Mouse (Mus musculus) liver, embryonic 16.5 days (tissue): ENCODE data around the gene Mfge8. TPM values are rescaled to one million over a fixed set of nuclear protein-coding genes. Genes with fewer than 3 reads are reported as not detected.

ENCODE experiments used
- ATAC-seq: fragments of 200-750 bp; cut with Nextera tagmentation; 2 replicates; pipeline ENCODE4 v1.8.0; 2017; ENCODE audit warnings: low read depth, mild to moderate bottlenecking, moderate number of reproducible peaks, moderate library complexity
- H3K27ac ChIP-seq: fragments of 300-500 bp; sonication (generic); 2 replicates; pipeline ENCODE4 v1.5.1; 2014; ENCODE audit warnings: mild to moderate bottlenecking, low read length
- H3K27me3 ChIP-seq: fragments of 300-500 bp; sonication (generic); 2 replicates; pipeline ENCODE4 v1.6.1; 2014; ENCODE audit warnings: low read depth, low read length, mixed read lengths; ENCODE audit not compliant: control insufficient read depth, insufficient read depth
- H3K36me3 ChIP-seq: fragments of 300-500 bp; sonication (generic); 2 replicates; pipeline ENCODE4 v1.6.1; 2014; ENCODE audit warnings: mild to moderate bottlenecking; ENCODE audit not compliant: control insufficient read depth, insufficient read depth
- H3K4me1 ChIP-seq: fragments of 300-500 bp; sonication (generic); 2 replicates; pipeline ENCODE4 v1.6.1; 2014; ENCODE audit warnings: low read depth, low read length, mixed read lengths; ENCODE audit not compliant: control insufficient read depth
- H3K4me2 ChIP-seq: fragments of 300-500 bp; sonication (generic); 2 replicates; pipeline ENCODE4 v1.6.1; 2014; ENCODE audit warnings: low read depth, low read length, mixed read lengths
- H3K4me3 ChIP-seq: fragments of 300-500 bp; sonication (generic); 2 replicates; pipeline ENCODE4 v1.5.1; 2014; ENCODE audit warnings: low read depth, mild to moderate bottlenecking, low read length
- H3K9ac ChIP-seq: fragments of 300-500 bp; sonication (generic); 2 replicates; pipeline ENCODE4 v1.6.1; 2014; ENCODE audit warnings: low read depth, low read length
- H3K9me3 ChIP-seq: fragments of 300-500 bp; sonication (generic); replicated peaks from 2 replicates; pipeline ENCODE4 v1.6.1; 2016; ENCODE audit warnings: low read length; ENCODE audit not compliant: control insufficient read depth
- WGBS: fragments of 180-500 bp; shearing (Covaris S2); extraction: QIAGEN DNeasy Blood & Tissue Kit; methylation state at CpG from one replicate; pipeline ENCODE4 v1.1.7; 2014; ENCODE audit not compliant: insufficient replicate concordance; 5-methylcytosine and 5-hydroxymethylcytosine counted together
- polyA plus RNA-seq: library from polyadenylated mRNA; unstranded; fragments of >200 nt; fragmentation: Nextera tagmentation; extraction: Ambion mirVana; gene quantifications from 2 replicates; pipeline ENCODE4 v1.2.1, GENCODE M21; 2015

Gene Mfge8
- polyA plus RNA-seq, 1 experiment from 2014 or later = 102 TPM

DNA sequence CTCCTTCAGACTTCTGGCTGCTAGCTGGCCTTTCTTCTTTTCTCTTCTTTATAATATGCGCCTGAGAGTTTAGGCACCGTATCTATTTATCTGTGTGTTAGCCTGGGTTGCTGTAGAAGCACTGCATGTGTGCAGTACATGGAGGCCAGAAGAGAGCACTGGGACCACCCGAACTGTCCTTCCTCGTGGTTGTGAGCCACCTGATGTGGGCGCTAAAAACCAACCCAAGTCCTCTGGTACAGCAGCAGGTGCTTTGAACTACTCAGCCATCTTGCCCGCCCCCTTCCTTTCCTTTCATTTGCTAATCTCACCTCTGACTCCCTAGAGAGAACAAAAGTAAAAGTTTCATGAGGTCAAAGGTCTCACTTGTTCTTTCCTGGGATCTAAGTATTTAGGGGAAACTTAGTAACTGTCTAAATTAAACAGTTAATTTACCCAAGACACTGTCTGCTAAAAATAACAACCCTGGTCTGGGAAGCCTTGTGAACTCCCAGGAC, 9.5 kb downstream of the Mfge8 start:
- Histone ChIP-seq H3K36me3 (no peaks in the 10 kb centered on the region), H3K9ac (no peak overlapping the region), H3K27ac (no peak overlapping the region), H3K27me3 (no peaks in the 10 kb centered on the region), H3K4me2 (no peak overlapping the region), H3K4me1 (no peaks in the 10 kb centered on the region; the same call in 1 of the 2 replicates), H3K9me3 (no peaks in the 10 kb centered on the region), H3K4me3 (no peak overlapping the region)
- no peak for ATAC-seq
- 45% methylated on average over 6 of the region's 6 CpGs for WGBS

- no peaks in the 10 kb centered on the region for H3K4me1 ChIP-seq
- WGBS = 49% methylated on average over 6 of the region's 6 CpGs
- H3K4me2 ChIP-seq = no peak overlapping the region
- no peaks in the 10 kb centered on the region for H3K9me3 ChIP-seq
- H3K27me3 ChIP-seq = peaks cover 6% of the 10 kb centered on the region
- H3K4me3 ChIP-seq = no peak overlapping the region
- no peaks in the 10 kb centered on the region for H3K36me3 ChIP-seq
- no peak for ATAC-seq
- H3K9ac ChIP-seq = no peak overlapping the region
- H3K27ac ChIP-seq = no peak overlapping the region
Measured at GRCm38 (mm10) chr7:79133391-79133790, 15.5 kb downstream of the Mfge8 start.

- WGBS = 7% methylated on average over 19 of the region's 19 CpGs
- Histone ChIP-seq H3K9ac (no peak within 1 kb of the TSS), H3K4me1 (no peaks in the 10 kb centered on the region), H3K36me3 (no peaks in the 10 kb centered on the region), H3K27me3 (peaks cover 6% of the 10 kb centered on the region), H3K4me2 (peak within 1 kb of the TSS; percentile 38; the same call in 1 of the 2 replicates), H3K27ac (no peak within 1 kb of the TSS), H3K9me3 (no peaks in the 10 kb centered on the region), H3K4me3 (no peak within 1 kb of the TSS)
- no peak for ATAC-seq
Measured at GRCm38 (mm10) chr7:79130843-79131444, 17.9 kb downstream of the Mfge8 start, which contains the start of gene Hapln3. Gene Hapln3, minus strand, starts transcription at chr7:79131018.

- Histone ChIP-seq H3K4me2 (0 out of 2 replicates have a peak overlapping the region, but pooled peaks have one; percentile 38), H3K36me3 (no peaks in the 10 kb centered on the region), H3K27me3 (peaks cover 6% of the 10 kb centered on the region), H3K27ac (no peak overlapping the region), H3K9ac (no peak overlapping the region), H3K4me3 (no peak overlapping the region), H3K4me1 (no peaks in the 10 kb centered on the region), H3K9me3 (no peaks in the 10 kb centered on the region)
- 18% methylated on average over 13 of the region's 13 CpGs for WGBS
- ATAC-seq = no peak
Measured at GRCm38 (mm10) chr7:79130385-79130784, 18.5 kb downstream of the Mfge8 start.

GRCm38 (mm10) chr7:79129883-79130282, 19.0 kb downstream of the Mfge8 start:
- Histone ChIP-seq H3K4me3 (no peak overlapping the region), H3K9me3 (no peaks in the 10 kb centered on the region), H3K4me2 (no peak overlapping the region), H3K9ac (no peak overlapping the region), H3K36me3 (no peaks in the 10 kb centered on the region), H3K27me3 (peaks cover 6% of the 10 kb centered on the region), H3K4me1 (no peaks in the 10 kb centered on the region), H3K27ac (no peak overlapping the region)
- no peak for ATAC-seq
- 20% methylated on average over 8 of the region's 8 CpGs for WGBS

- Histone ChIP-seq H3K4me3 (no peak overlapping the region), H3K9ac (no peak overlapping the region), H3K36me3 (no peaks in the 10 kb centered on the region), H3K27ac (no peak overlapping the region), H3K4me2 (no peak overlapping the region), H3K4me1 (no peaks in the 10 kb centered on the region), H3K9me3 (no peaks in the 10 kb centered on the region), H3K27me3 (no peaks in the 10 kb centered on the region)
- WGBS = 53% methylated on average over 5 of the region's 5 CpGs
- no peak for ATAC-seq
Measured at GRCm38 (mm10) chr7:79123465-79123864, 25.4 kb downstream of the Mfge8 start.

DNA sequence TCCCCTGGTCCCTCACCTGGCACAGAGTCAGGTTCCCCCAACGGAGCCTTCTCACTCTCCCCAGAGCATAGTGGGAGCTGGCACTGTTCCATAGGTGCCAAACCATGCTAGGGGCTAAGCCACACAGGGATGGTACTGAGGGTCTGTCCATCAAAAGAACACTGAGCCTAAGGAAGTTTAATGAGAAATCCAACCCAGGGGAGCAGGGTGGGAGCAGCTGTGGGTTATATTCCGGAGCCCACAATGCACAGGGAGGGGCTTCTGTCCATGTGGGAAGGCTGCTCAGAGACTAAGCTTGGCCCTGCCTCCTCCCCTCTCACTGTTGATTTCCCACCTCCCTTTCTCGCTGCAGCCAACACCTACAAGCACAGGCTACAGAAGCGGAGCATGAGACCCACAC, 35.0 kb downstream of the Mfge8 start:
- no peaks in the 10 kb centered on the region for H3K9me3 ChIP-seq
- H3K9ac ChIP-seq = no peak overlapping the region
- no peak overlapping the region for H3K4me2 ChIP-seq
- WGBS = 54% methylated on average over 4 of the region's 4 CpGs
- H3K4me3 ChIP-seq = no peak overlapping the region
- no peaks in the 10 kb centered on the region for H3K36me3 ChIP-seq
- no peak overlapping the region for H3K27ac ChIP-seq
- H3K4me1 ChIP-seq = no peaks in the 10 kb centered on the region
- no peak for ATAC-seq
- no peaks in the 10 kb centered on the region for H3K27me3 ChIP-seq

DNA sequence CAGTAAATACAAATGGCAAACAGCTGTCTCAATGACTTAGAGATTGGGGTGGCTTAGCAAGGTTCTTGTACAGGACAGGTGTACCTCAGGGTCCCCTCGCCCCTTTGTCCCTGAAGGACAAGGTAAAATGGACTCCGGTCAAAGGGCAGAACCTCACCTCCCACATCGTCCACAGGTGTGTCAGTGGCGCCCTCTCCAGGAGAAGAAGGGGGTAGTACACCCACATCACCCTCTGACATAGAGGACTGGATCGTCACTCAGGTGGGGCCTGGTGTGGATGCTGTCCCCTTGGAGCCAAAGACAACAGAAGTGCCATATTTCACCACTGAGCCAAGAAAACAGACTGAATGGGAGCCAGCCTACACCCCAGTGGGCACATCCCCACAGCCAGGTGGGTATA, 52.4 kb downstream of the Mfge8 start:
- no peak for ATAC-seq
- no peaks in the 10 kb centered on the region for H3K9me3 ChIP-seq
- H3K27ac ChIP-seq = no peak overlapping the region
- H3K36me3 ChIP-seq = no peaks in the 10 kb centered on the region
- no peaks in the 10 kb centered on the region for H3K4me1 ChIP-seq
- no peak overlapping the region for H3K9ac ChIP-seq
- WGBS = 41% methylated on average over 5 of the region's 5 CpGs
- H3K4me2 ChIP-seq = no peak overlapping the region
- H3K4me3 ChIP-seq = no peak overlapping the region
- H3K27me3 ChIP-seq = no peaks in the 10 kb centered on the region

GRCm38 (mm10) chr7:79089111-79089510, 59.7 kb downstream of the Mfge8 start:
- H3K9ac ChIP-seq = no peak overlapping the region
- H3K4me2 ChIP-seq = no peak overlapping the region
- H3K4me3 ChIP-seq = no peak overlapping the region
- no peak overlapping the region for H3K27ac ChIP-seq
- WGBS = 57% methylated on average over 4 of the region's 4 CpGs
- H3K4me1 ChIP-seq = no peaks in the 10 kb centered on the region
- H3K27me3 ChIP-seq = no peaks in the 10 kb centered on the region
- no peaks in the 10 kb centered on the region for H3K9me3 ChIP-seq
- ATAC-seq = no peak
- H3K36me3 ChIP-seq = no peaks in the 10 kb centered on the region
